Mouse (Mus musculus): ENCODE data around the gene Ccdc89. TPM values are rescaled to one million over a fixed set of nuclear protein-coding genes. Genes with fewer than 3 reads are reported as not detected.

The Ccdc89 gene
- 0.25 TPM for polyA plus RNA-seq (2012; fragmentation: generic; extraction: Trizol)
- long read RNA-seq, experiment 1 = 0 reads
- long read RNA-seq, experiment 2 = 0 reads

- Histone ChIP-seq H3ac (ENCODE audit: control insufficient read depth, insufficient read length, low read depth) (peak within 1 kb of the TSS; percentile 21), H3K79me2 (ENCODE audit: control insufficient read depth, insufficient read depth) (no peaks in the 10 kb centered on the region), H3K79me3 (ENCODE audit: low read depth) (no peaks in the 10 kb centered on the region), H3K27me3 (ENCODE audit: control insufficient read depth, insufficient read depth, insufficient read length) (peaks cover 5% of the 10 kb centered on the region), H3K4me3 (ENCODE audit: insufficient read depth, poor library complexity, severe bottlenecking) (no peak within 1 kb of the TSS), H3K36me3 (ENCODE audit: control insufficient read depth, insufficient read depth) (no peaks in the 10 kb centered on the region)
- TF ChIP-seq FOSL1 (IDR thresholded peaks at IDR 0.05; ENCODE audit: insufficient read depth, low read length, poor library complexity, severe bottlenecking) = no peak
- TF ChIP-seq MYOG (IDR thresholded peaks at IDR 0.05; ENCODE audit: control insufficient read depth, extremely low read depth, insufficient read length) = no peak
- TF ChIP-seq CEBPB (IDR thresholded peaks at IDR 0.05; ENCODE audit: low read depth) = no peak
- TF ChIP-seq CTCF (IDR thresholded peaks at IDR 0.05; ENCODE audit: control insufficient read depth, insufficient read depth, insufficient read length) = no peak
- no peak for TF ChIP-seq MAX (IDR thresholded peaks at IDR 0.05)
- TF ChIP-seq MYOD1 (IDR thresholded peaks at IDR 0.05; ENCODE audit: control insufficient read depth, insufficient read length, low read depth) = no peak
- no peak for TF ChIP-seq USF1 (IDR thresholded peaks at IDR 0.05; ENCODE audit: low read depth)
These were observed at the start of gene Ccdc89 for GRCm38 (mm10) chr7:90426020-90427001. Ccdc89 (plus strand) TSS chr7:90426577.

- no peaks in the 10 kb centered on the region for H3K79me3 ChIP-seq (ENCODE audit: low read depth)
- no peaks in the 10 kb centered on the region for H3K36me3 ChIP-seq (ENCODE audit: control insufficient read depth, insufficient read depth)
- no peaks in the 10 kb centered on the region for H3K79me2 ChIP-seq (ENCODE audit: control insufficient read depth, insufficient read depth)
- no peak for TF ChIP-seq MYOG (IDR thresholded peaks at IDR 0.05; ENCODE audit: control insufficient read depth, extremely low read depth, insufficient read length)
- no peak for TF ChIP-seq CTCF (IDR thresholded peaks at IDR 0.05; ENCODE audit: control insufficient read depth, insufficient read depth, insufficient read length)
- TF ChIP-seq MYOD1 (IDR thresholded peaks at IDR 0.05; ENCODE audit: control insufficient read depth, insufficient read length, low read depth) = no peak
- H3K27me3 ChIP-seq (ENCODE audit: control insufficient read depth, insufficient read depth, insufficient read length) = no peaks in the 10 kb centered on the region
- no peak overlapping the region for H3K4me3 ChIP-seq (ENCODE audit: insufficient read depth, poor library complexity, severe bottlenecking)
- no peak overlapping the region for H3ac ChIP-seq (ENCODE audit: control insufficient read depth, insufficient read length, low read depth)
These were observed 42.0 kb upstream of the Ccdc89 start for GRCm38 (mm10) chr7:90384411-90384810.

GRCm38 (mm10) chr7:90386885-90387459 is 39.4 kb upstream of the Ccdc89 start:
- no peaks in the 10 kb centered on the region for H3K79me3 ChIP-seq (ENCODE audit: low read depth)
- no peak for TF ChIP-seq MYOD1 (IDR thresholded peaks at IDR 0.05; ENCODE audit: control insufficient read depth, insufficient read length, low read depth)
- no peak for TF ChIP-seq MYOG (IDR thresholded peaks at IDR 0.05; ENCODE audit: control insufficient read depth, extremely low read depth, insufficient read length)
- no peak for TF ChIP-seq FOSL1 (IDR thresholded peaks at IDR 0.05; ENCODE audit: insufficient read depth, low read length, poor library complexity, severe bottlenecking)
- TF ChIP-seq USF1 (IDR thresholded peaks at IDR 0.05; ENCODE audit: low read depth) = no peak
- TF ChIP-seq MAX (IDR thresholded peaks at IDR 0.05) = no peak
- TF ChIP-seq CTCF (IDR thresholded peaks at IDR 0.05; ENCODE audit: control insufficient read depth, insufficient read depth, insufficient read length) = no peak
- no peak for TF ChIP-seq CEBPB (IDR thresholded peaks at IDR 0.05; ENCODE audit: low read depth)
- no peaks in the 10 kb centered on the region for H3K36me3 ChIP-seq (ENCODE audit: control insufficient read depth, insufficient read depth)
- H3K27me3 ChIP-seq (ENCODE audit: control insufficient read depth, insufficient read depth, insufficient read length) = no peaks in the 10 kb centered on the region
- no peak overlapping the region for H3K4me3 ChIP-seq (ENCODE audit: insufficient read depth, poor library complexity, severe bottlenecking)
- no peaks in the 10 kb centered on the region for H3K79me2 ChIP-seq (ENCODE audit: control insufficient read depth, insufficient read depth)
- H3ac ChIP-seq (ENCODE audit: control insufficient read depth, insufficient read length, low read depth) = no peak overlapping the region

- Histone ChIP-seq H3K36me3 (ENCODE audit: control insufficient read depth, insufficient read depth) (no peaks in the 10 kb centered on the region), H3K4me3 (ENCODE audit: insufficient read depth, poor library complexity, severe bottlenecking) (no peak overlapping the region), H3ac (ENCODE audit: control insufficient read depth, insufficient read length, low read depth) (no peak overlapping the region), H3K79me2 (ENCODE audit: control insufficient read depth, insufficient read depth) (no peaks in the 10 kb centered on the region), H3K79me3 (ENCODE audit: low read depth) (no peaks in the 10 kb centered on the region), H3K27me3 (ENCODE audit: control insufficient read depth, insufficient read depth, insufficient read length) (no peaks in the 10 kb centered on the region)
- TF ChIP-seq USF1 (IDR thresholded peaks at IDR 0.05; ENCODE audit: low read depth) (no peak), CTCF (IDR thresholded peaks at IDR 0.05; ENCODE audit: control insufficient read depth, insufficient read depth, insufficient read length) (no peak), MYOD1 (IDR thresholded peaks at IDR 0.05; ENCODE audit: control insufficient read depth, insufficient read length, low read depth) (no peak), MAX (IDR thresholded peaks at IDR 0.05) (no peak), MYOG (IDR thresholded peaks at IDR 0.05; ENCODE audit: control insufficient read depth, extremely low read depth, insufficient read length) (no peak), CEBPB (IDR thresholded peaks at IDR 0.05; ENCODE audit: low read depth) (no peak), FOSL1 (IDR thresholded peaks at IDR 0.05; ENCODE audit: insufficient read depth, low read length, poor library complexity, severe bottlenecking) (no peak)
These were observed 36.6 kb upstream of the Ccdc89 start for GRCm38 (mm10) chr7:90389765-90390164.

- Histone ChIP-seq H3K36me3 (ENCODE audit: control insufficient read depth, insufficient read depth) (no peaks in the 10 kb centered on the region), H3K27me3 (ENCODE audit: control insufficient read depth, insufficient read depth, insufficient read length) (no peaks in the 10 kb centered on the region), H3K79me2 (ENCODE audit: control insufficient read depth, insufficient read depth) (no peaks in the 10 kb centered on the region), H3K4me3 (ENCODE audit: insufficient read depth, poor library complexity, severe bottlenecking) (no peak overlapping the region), H3ac (ENCODE audit: control insufficient read depth, insufficient read length, low read depth) (no peak overlapping the region), H3K79me3 (ENCODE audit: low read depth) (no peaks in the 10 kb centered on the region)
- TF ChIP-seq MYOD1 (IDR thresholded peaks at IDR 0.05; ENCODE audit: control insufficient read depth, insufficient read length, low read depth) (no peak), MYOG (IDR thresholded peaks at IDR 0.05; ENCODE audit: control insufficient read depth, extremely low read depth, insufficient read length) (no peak), CEBPB (IDR thresholded peaks at IDR 0.05; ENCODE audit: low read depth) (no peak), USF1 (IDR thresholded peaks at IDR 0.05; ENCODE audit: low read depth) (no peak), CTCF (IDR thresholded peaks at IDR 0.05; ENCODE audit: control insufficient read depth, insufficient read depth, insufficient read length) (no peak), FOSL1 (IDR thresholded peaks at IDR 0.05; ENCODE audit: insufficient read depth, low read length, poor library complexity, severe bottlenecking) (no peak), MAX (IDR thresholded peaks at IDR 0.05) (no peak)
These were observed 31.3 kb upstream of the Ccdc89 start for GRCm38 (mm10) chr7:90395073-90395472.
